Mouse (Mus musculus) liver, embryonic 14.5 days (tissue): ENCODE measurements around the gene Crebrf. TPM values are rescaled to one million over a fixed set of nuclear protein-coding genes. Genes with fewer than 3 reads are reported as not detected.
A peak's percentile ranks its signal among the peaks of the same experiment; 100 is the strongest.

Experiments
- ATAC-seq: fragments of 200-750 bp; cut with Nextera tagmentation; 2 replicates; pipeline ENCODE4 v1.8.0; 2017; ENCODE audit warnings: moderate number of reproducible peaks, mild to moderate bottlenecking, moderate library complexity; ENCODE audit not compliant: insufficient read depth
- DNase-seq, 3 experiments: peaks; one replicate each; pipeline ENCODE4 v3.0.0-alpha.2; 2012 to 2013; ENCODE audit warnings: low read depth in 3 of 3, low spot score in 3 of 3
- H3K27ac ChIP-seq: fragments of 300-500 bp; sonication (generic); 2 replicates; pipeline ENCODE4 v1.5.1; 2014; ENCODE audit warnings: moderate library complexity, mild to moderate bottlenecking, control low read depth, inconsistent platforms
- H3K27me3 ChIP-seq: fragments of 300-500 bp; sonication (generic); 2 replicates; pipeline ENCODE4 v1.6.1; 2014; ENCODE audit warnings: mild to moderate bottlenecking, low read length, moderate library complexity; ENCODE audit not compliant: control insufficient read depth, insufficient read depth
- H3K36me3 ChIP-seq: fragments of 300-500 bp; sonication (generic); replicated peaks from 2 replicates; pipeline ENCODE4 v1.6.1; 2014; ENCODE audit warnings: low read depth; ENCODE audit not compliant: control insufficient read depth, insufficient read depth
- H3K4me1 ChIP-seq, 2 experiments: fragments of 200-500 bp in 1 of 2; fragments of 300-500 bp in 1 of 2; sonication (generic) in 1 of 2; replicated peaks; 2 replicates each; pipeline ENCODE4 v1.6.1; 2012 to 2014; ENCODE audit warnings: antibody characterized with exemption in 1 of 2, inconsistent platforms in 1 of 2, low read length in 1 of 2; ENCODE audit not compliant: control insufficient read depth in 2 of 2, insufficient read depth in 2 of 2
- H3K4me2 ChIP-seq: fragments of 300-500 bp; sonication (generic); 2 replicates; pipeline ENCODE4 v1.6.1; 2014; ENCODE audit warnings: low read depth, mild to moderate bottlenecking, control low read depth, moderate library complexity
- H3K4me3 ChIP-seq, 2 experiments: fragments of 200-500 bp in 1 of 2; fragments of 300-500 bp in 1 of 2; sonication (generic) in 1 of 2; 2 replicates each; pipeline ENCODE4 v1.5.1; 2012 to 2014; ENCODE audit warnings: low read depth in 2 of 2, low read length in 2 of 2, mild to moderate bottlenecking in 2 of 2, control low read depth in 1 of 2, inconsistent platforms in 1 of 2, moderate library complexity in 1 of 2; ENCODE audit not compliant: insufficient read depth in 1 of 2
- H3K9ac ChIP-seq: fragments of 300-500 bp; sonication (generic); replicated peaks from 2 replicates; pipeline ENCODE4 v1.6.1; 2014; ENCODE audit warnings: mild to moderate bottlenecking, control low read depth, moderate library complexity
- H3K9me3 ChIP-seq: fragments of 300-500 bp; sonication (generic); 2 replicates; pipeline ENCODE4 v1.6.1; 2016; ENCODE audit warnings: low read length, mixed read lengths; ENCODE audit not compliant: control insufficient read depth
- CTCF ChIP-seq: IDR thresholded peaks from 2 replicates; pipeline ENCODE4 v1.5.1; 2016; ENCODE audit warnings: antibody characterized with exemption, low read depth, control low read depth
- EP300 ChIP-seq: IDR thresholded peaks from 2 replicates; pipeline ENCODE4 v1.6.1; 2016; ENCODE audit warnings: antibody characterized with exemption, low read depth
- WGBS: fragments of 180-500 bp; shearing (Covaris S2); extraction: QIAGEN DNeasy Blood & Tissue Kit; methylation state at CpG from one replicate; pipeline ENCODE4 v1.1.7; 2014; ENCODE audit not compliant: insufficient replicate concordance; 5-methylcytosine and 5-hydroxymethylcytosine counted together
- polyA plus RNA-seq, 2 experiments: library from polyadenylated mRNA; depleted of rRNA in 1 of 2; stranded (reverse) in 1 of 2; unstranded in 1 of 2; fragments of >200 nt; fragmentation: Nextera tagmentation in 1 of 2; extraction: Ambion mirVana in 1 of 2; gene quantifications; 2 replicates each; pipeline versions ENCODE4 v1.2.1 to v1.2.3; 2012 to 2014

Crebrf gene
- polyA plus RNA-seq, 2 experiments, result 1.3 to 2.8 TPM

GRCm38 (mm10) chr17:26695193-26695592 is 20.3 kb upstream of the Crebrf start:
- no peak overlapping the region for H3K4me2 ChIP-seq
- no peak overlapping the region for H3K4me3 ChIP-seq
- H3K27me3 ChIP-seq, result no peaks in the 10 kb centered on the region
- H3K9me3 ChIP-seq, result no peaks in the 10 kb centered on the region
- WGBS, result 87% methylated on average over 3 of the region's 3 CpGs
- no peak for TF ChIP-seq CTCF
- TF ChIP-seq EP300, result no peak
- H3K9ac ChIP-seq, result no peak overlapping the region
- DNase-seq (no peak), ATAC-seq (no peak)
- peaks cover 24% of the 10 kb centered on the region for H3K36me3 ChIP-seq
- no peak overlapping the region for H3K27ac ChIP-seq
- H3K4me1 ChIP-seq, result no peaks in the 10 kb centered on the region

- Histone ChIP-seq H3K4me2 (no peak overlapping the region), H3K27me3 (no peaks in the 10 kb centered on the region), H3K4me3 (no peak overlapping the region), H3K9me3 (no peaks in the 10 kb centered on the region), H3K4me1 (peaks cover 0 to 2% of the 10 kb centered on the region in 2 experiments; a peak in 1 of 4 replicates), H3K9ac (no peak overlapping the region), H3K27ac (no peak overlapping the region), H3K36me3 (peaks cover 28% of the 10 kb centered on the region)
- ATAC-seq (no peak), DNase-seq (no peak)
- TF ChIP-seq CTCF (peak; percentile 85), EP300 (no peak)
- WGBS, result 83% methylated on average over 5 of the region's 5 CpGs
Observed at GRCm38 (mm10) chr17:26698846-26699245, 16.6 kb upstream of the Crebrf start.

- Histone ChIP-seq H3K36me3 (peaks cover 28% of the 10 kb centered on the region), H3K9ac (no peak overlapping the region)
- ATAC-seq, result no peak
Observed at GRCm38 (mm10) chr17:26699819-26700616, 15.4 kb upstream of the Crebrf start.

DNA sequence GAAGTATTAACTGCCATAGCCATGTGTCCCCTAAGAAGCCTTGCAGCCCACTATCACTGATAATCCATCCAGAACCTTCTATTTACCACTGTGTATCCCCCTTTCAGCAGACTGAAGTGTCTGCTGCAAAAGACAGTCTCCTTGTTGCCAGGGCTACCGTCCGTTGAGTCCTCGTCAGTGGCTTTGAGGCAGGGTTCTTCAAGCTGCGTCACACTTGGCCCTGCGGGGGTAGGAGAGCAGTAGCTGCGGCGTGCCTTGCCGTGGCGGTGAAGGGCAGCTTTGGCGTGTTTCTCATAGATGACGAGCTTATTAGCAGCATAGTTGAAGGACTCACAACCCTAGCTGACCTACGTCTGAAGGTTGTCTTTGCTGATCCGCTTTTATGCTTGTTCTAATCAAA is 13.9 kb upstream of the Crebrf start:
- Histone ChIP-seq H3K9me3 (no peaks in the 10 kb centered on the region), H3K4me1 (peaks cover 5 to 13% of the 10 kb centered on the region in 2 experiments; a peak in 3 of 4 replicates), H3K9ac (no peak overlapping the region), H3K4me2 (no peak overlapping the region), H3K27me3 (no peaks in the 10 kb centered on the region), H3K27ac (no peak overlapping the region), H3K4me3 (no peak overlapping the region), H3K36me3 (peaks cover 22% of the 10 kb centered on the region)
- WGBS, result 86% methylated on average over 13 of the region's 13 CpGs
- no peak for TF ChIP-seq CTCF
- TF ChIP-seq EP300, result no peak
- no peak for ATAC-seq
- DNase-seq, result no peak

More at GRCm38 (mm10) chr17:26699819-26700616, 15.4 kb upstream of the Crebrf start:
- no peak overlapping the region for H3K27ac ChIP-seq
- 79% methylated on average over 10 of the region's 10 CpGs for WGBS
- no peaks in the 10 kb centered on the region for H3K27me3 ChIP-seq
- H3K4me2 ChIP-seq, result no peak overlapping the region
- H3K4me1 ChIP-seq, result peaks cover 0 to 2% of the 10 kb centered on the region in 2 experiments; a peak in 1 of 4 replicates
- TF ChIP-seq EP300, result no peak
- 0 out of 2 replicates have a peak, but pooled peaks have one; percentile 4 for TF ChIP-seq CTCF
- H3K4me3 ChIP-seq, result no peak overlapping the region
- no peak for DNase-seq
- no peaks in the 10 kb centered on the region for H3K9me3 ChIP-seq

GRCm38 (mm10) chr17:26702621-26703020 is 12.8 kb upstream of the Crebrf start:
- H3K4me1 ChIP-seq, result peaks cover 12 to 23% of the 10 kb centered on the region in 2 experiments
- 68% methylated on average over 4 of the region's 4 CpGs for WGBS
- no peaks in the 10 kb centered on the region for H3K9me3 ChIP-seq
- ATAC-seq, result no peak
- H3K27me3 ChIP-seq, result no peaks in the 10 kb centered on the region
- no peak overlapping the region for H3K27ac ChIP-seq
- peaks cover 18% of the 10 kb centered on the region for H3K36me3 ChIP-seq
- no peak overlapping the region for H3K9ac ChIP-seq
- no peak overlapping the region for H3K4me2 ChIP-seq
- no peak overlapping the region for H3K4me3 ChIP-seq
- TF ChIP-seq EP300, result no peak
- TF ChIP-seq CTCF, result no peak
- DNase-seq, result no peak
